Mouse (Mus musculus): Measurements from ENCODE around the gene Efcab11. TPM values are rescaled to one million over a fixed set of nuclear protein-coding genes. Genes with fewer than 3 reads are reported as not detected.

The Efcab11 gene
- polyA plus RNA-seq (2017; shearing (Covaris generic)) = 2.2 TPM

DNA sequence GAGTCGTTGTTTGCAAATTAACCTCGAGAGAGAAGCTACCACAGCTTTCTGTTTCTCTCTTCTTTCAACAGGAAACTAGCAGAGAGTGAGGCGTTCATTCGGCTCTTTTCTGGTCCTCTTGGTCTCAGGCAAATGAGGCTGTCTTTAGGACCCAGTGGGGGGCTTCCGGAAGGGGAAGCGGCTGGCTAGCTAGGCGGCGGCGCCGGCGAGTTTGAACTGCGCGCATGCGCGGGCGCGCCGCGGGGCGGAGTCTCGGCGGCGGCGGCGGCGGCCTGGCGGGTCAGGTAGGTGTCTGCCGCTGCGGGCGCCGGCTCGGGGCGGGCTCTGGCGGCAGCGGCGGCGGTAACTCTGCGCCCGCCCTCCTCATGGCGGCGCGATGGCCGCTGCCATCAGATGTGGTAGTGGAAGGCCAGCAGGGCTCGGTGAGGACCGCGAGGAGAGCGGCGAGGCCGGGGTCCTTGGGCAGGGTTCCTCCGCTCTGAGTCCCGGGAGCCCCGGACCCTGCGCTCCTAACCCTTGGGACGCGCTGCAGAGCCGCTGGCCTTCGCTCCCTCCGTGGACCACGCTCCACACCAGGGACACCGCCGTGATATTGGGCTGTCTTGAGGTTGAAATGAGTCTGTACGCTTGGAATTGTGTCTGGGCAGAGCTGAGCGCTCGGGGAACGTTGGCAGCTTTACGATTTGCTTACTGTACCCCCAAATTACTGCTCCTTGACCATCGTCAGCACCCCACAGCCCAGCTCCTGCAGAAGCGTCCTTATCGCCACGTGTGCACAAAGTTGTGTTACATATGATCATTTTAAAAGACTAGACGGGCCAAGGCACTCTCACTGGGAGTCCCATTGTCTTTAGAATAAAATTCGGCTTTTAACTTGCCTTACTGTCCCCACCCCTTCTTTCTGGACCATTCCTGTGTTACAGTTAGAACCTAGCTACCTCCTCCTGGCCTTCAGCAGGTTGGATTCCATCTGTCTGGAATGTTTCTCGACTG lies at the start of gene Efcab11, which contains the start of gene Tdp1:
Gene Efcab11, minus strand, starts transcription at position 171 of the 993 bp plus-strand sequence.
Gene Tdp1, plus strand, starts transcription at position 249 of the 993 bp plus-strand sequence.

Other genes with a start within 250 kb of the Efcab11 start
- 33.5 TPM for gene Tdp1, start 78 bp upstream of the Efcab11 start, polyA plus RNA-seq (2017; shearing (Covaris generic))
- 0.09 TPM for gene Kcnk13, start 80.1 kb upstream of the Efcab11 start, polyA plus RNA-seq (2017; shearing (Covaris generic))
- gene Psmc1, start 225.7 kb upstream of the Efcab11 start, polyA plus RNA-seq (2017; shearing (Covaris generic)) = 179 TPM

Measured in activated CD4-positive, CD25-positive, alpha-beta regulatory T cell, adult 9 weeks (primary cell).